Mouse (Mus musculus): ENCODE data around the gene Acsm5. TPM values are rescaled to one million over a fixed set of nuclear protein-coding genes. Genes with fewer than 3 reads are reported as not detected.

The Acsm5 gene
- polyA plus RNA-seq (2021; fragmentation: Nextera tagmentation) = 0.32 and 0.36 TPM in 2 replicates
- long read RNA-seq, experiment 1, partial matches to known transcripts = 0 of 3 reads
- long read RNA-seq, experiment 1, other reads (novel, unspliced or antisense) = 3 of 3 reads
- long read RNA-seq, experiment 2, partial matches to known transcripts = 0 of 1 reads
- long read RNA-seq, experiment 2, other reads (novel, unspliced or antisense) = 0 of 1 reads

DNA sequence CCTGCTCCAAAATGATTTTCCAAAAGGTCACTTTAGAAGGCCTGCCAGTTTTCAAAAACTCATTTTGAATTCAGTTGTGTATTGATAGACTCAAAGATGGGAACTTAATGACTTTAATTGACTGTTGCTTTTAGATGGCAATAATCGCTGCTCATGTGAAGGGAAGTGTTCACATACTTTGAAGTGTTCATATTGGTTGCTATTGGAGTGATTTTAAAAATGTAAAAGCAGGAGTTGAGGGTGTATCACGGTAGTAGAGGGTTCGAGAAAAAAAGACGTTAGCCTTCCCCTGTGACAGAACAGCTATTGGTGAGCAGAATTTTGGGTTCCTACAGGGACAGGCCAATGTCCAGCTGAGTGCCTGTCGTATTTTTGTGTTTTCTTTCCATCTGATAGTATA is at the start of gene Acsm5:
Acsm5 (plus strand) TSS at position 301 of the 400 bp plus-strand sequence.

DNA sequence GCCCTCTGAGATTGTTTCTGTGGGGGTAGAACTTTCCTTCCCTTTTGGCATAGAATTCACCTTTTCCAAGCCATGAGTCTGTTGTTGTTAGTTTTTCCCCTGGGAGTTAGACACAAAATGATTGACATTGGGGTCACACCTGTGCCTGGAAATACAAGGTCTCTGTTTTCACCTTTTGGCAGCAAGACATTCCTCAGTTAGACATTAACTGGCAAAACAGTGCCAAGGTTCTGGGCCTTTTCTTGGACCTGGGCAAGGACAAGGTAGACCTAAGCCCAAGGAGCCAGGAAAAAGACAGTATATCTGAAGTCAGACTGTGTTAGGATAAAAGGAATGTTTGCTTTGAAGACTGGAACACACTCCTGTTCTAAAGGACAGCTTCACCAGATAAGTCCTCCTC is 40.0 kb upstream of the Acsm5 start, which contains the start of gene Umod:
Umod (minus strand) TSS at position 27 of the 400 bp plus-strand sequence.

GRCm38 (mm10) chr7:119523389-119523788 is 4.1 kb downstream of the Acsm5 start, which contains the start of gene Pdilt:
Gene Pdilt, minus strand, starts transcription at chr7:119523489.

DNA sequence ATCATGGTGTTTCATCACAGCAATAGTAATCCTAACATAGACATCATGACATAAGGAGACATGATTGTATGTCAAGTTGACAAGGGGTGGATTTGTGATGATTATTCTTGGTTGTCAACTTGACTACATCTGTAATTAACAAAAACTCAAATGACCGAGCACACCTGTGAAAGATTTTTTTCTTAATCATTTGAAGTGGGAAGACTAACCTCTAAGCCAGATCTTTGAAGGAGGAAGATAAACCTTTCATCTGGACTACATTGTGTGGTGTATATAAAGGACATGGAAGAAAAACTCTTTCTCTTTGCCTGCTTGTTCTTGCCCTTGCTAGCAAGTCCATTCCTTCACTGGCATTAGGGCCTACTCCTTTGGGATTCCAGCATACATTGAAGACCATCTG is 34.8 kb downstream of the Acsm5 start, which contains the start of gene Acsm2:
Acsm2 (plus strand) TSS at position 301 of the 400 bp plus-strand sequence.

Other genes with a start within 250 kb of the Acsm5 start
- gene Gp2, start 60.2 kb upstream of the Acsm5 start, polyA plus RNA-seq (2021; fragmentation: Nextera tagmentation) = 0.09 TPM in 1 of 2 replicates, not detected in the other
- gene Umod, start 40.2 kb upstream of the Acsm5 start, polyA plus RNA-seq (2021; fragmentation: Nextera tagmentation) = not detected in 2 replicates
- gene Pdilt, start 4.0 kb downstream of the Acsm5 start, polyA plus RNA-seq (2021; fragmentation: Nextera tagmentation) = not detected in 2 replicates
- not detected in 2 replicates for gene Acsm2, start 34.9 kb downstream of the Acsm5 start, polyA plus RNA-seq (2021; fragmentation: Nextera tagmentation)
- not detected in 2 replicates for gene Acsm1, start 87.6 kb downstream of the Acsm5 start, polyA plus RNA-seq (2021; fragmentation: Nextera tagmentation)
- not detected in 2 replicates for gene Acsm4, start 170.6 kb downstream of the Acsm5 start, polyA plus RNA-seq (2021; fragmentation: Nextera tagmentation)
- 29.2 and 34.9 TPM in 2 replicates for gene Thumpd1, start 201.3 kb downstream of the Acsm5 start, polyA plus RNA-seq (2021; fragmentation: Nextera tagmentation)
- 0.10 and 0.22 TPM in 2 replicates for gene Acsm3, start 241.5 kb downstream of the Acsm5 start, polyA plus RNA-seq (2021; fragmentation: Nextera tagmentation)

Data from left cerebral cortex, adult 6 months (tissue).